Mouse (Mus musculus) gastrocnemius, postnatal 36 days (tissue): ENCODE data around the gene Apol7a. TPM values are rescaled to one million over a fixed set of nuclear protein-coding genes. Genes with fewer than 3 reads are reported as not detected.

Experiments
- DNase-seq, 2 experiments: peaks; one replicate each; pipeline ENCODE4 v3.0.0; 2022
- intact Hi-C: fragments of 180-260 bp; cut with DNase I; formaldehyde crosslinking; loops from one replicate; pipeline ENCODE4 v1.15.1; 2025
- total RNA-seq, 2 experiments: library from RNA; stranded (reverse); gene quantifications; 2 replicates each; pipeline ENCODE4 v1.2.3; 2021

The Apol7a gene
- total RNA-seq, 2 experiments from 2014 or later = 0.26 to 0.59 TPM

DNA sequence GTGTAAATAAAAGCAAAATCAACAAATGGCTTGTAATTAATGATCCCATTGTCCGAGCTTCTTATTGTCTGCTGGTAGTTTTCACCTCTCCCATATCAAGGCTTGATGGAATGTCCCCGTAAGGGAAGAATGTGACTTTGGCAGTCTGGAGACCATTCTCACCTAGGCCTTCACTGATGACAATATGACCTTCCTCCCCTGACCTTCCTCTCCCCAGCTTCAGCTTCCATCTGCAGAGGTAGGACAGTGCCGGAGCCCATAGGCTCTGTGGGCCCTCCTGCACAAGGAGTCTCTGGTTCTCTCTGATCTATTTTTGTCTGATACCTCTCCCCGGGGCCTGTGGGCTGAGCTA, 44.4 kb downstream of the Apol7a start:
- no peak for DNase-seq
- intact Hi-C loops = no loop called here

- intact Hi-C loops = no loop called here
- no peak for DNase-seq
Measured at GRCm38 (mm10) chr15:77353764-77354163, 45.1 kb downstream of the Apol7a start.

DNA sequence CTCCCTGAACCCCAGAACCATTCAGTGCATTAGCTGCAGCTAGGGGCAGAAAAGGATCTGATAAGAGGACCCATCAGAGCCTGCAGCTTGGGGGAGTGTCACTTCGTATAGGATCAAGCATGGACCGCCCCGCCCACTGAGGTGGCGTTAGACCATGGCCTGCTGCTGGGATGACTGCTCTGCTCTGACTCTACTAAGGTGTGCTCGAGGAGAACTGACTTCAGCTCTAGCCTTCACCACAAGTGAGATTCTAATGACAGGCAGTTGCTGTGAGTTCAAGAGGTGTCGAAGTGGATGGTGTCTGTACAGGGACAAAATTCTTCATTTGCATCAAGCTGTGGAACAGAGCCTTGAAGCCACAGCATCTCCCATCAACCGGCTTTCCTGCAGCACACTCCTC, 46.0 kb downstream of the Apol7a start:
- intact Hi-C loops = no loop called here
- no peak for DNase-seq

DNA sequence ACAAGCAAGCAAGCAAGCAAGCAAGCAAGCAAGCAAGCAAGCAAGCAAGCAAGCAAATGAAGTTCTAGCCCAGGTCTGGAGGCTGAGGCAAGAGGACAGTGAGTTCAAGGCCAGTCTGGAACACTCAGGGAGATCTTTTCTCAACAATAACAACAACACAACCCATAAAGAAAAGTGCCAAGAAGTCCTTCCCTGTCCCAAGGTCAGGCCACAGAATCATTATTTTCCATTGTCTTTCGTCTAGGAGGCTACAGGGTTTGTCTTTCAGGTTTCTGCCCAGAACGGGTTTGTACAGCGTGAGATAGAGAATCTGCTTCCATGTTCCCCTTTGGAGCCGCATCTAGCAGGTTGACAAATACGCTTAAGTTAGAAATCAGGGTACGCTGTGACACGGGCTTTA, 48.8 kb downstream of the Apol7a start:
- no peak for DNase-seq
- intact Hi-C loops = no loop called here

- DNase-seq = no peak
Measured at GRCm38 (mm10) chr15:77348146-77348545, 50.8 kb downstream of the Apol7a start.

DNA sequence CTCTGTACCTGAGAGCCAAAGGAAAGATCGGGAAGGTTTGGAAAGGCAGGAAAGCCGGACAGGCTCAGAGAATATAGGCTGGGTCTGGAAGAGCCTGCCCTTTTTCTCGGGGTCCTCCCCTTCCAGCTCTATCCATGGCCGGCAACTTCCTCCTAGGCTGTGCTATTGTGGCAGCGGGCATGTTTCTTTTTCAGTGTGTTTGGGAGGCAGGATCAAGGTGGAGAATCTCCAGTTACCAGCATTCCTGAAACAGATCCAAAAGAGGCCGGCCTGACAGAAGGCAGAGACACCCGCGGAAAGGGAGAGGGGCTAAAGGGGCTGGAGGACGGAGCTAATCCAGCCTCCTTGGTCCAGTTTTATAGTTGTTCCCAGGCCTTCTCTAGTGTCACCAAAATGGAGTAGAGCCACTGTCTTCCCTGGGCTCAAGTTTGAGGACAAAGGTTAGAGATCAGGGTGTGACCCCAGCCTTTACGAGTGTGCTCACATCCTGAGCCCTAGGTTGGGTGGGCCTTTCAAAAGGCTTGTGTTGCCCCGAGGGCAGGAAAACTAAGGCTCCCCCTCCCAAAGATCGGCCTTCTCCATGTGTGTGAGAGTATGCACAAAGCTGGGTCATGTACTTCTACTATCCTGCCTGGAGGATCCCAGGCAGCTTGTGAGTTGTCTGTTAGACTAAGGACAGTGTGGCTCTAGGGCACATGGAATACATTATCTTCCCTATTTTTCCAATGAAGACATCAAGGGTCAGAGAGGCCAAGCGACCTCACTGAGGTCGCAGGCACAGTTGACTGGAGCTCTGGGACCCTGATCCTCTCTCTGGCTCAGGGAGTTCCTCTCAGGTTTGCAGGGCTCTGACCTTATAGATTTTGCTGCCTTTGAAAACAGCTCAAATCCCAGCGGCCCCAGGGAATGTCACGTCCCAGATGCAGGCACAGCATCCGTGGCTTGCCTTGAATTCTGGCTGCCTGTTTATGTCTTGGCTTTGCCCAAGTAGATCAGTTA, 54.5 kb downstream of the Apol7a start:
- intact Hi-C loops = no loop called here
- no peak for DNase-seq

More at GRCm38 (mm10) chr15:77348146-77348545, 50.8 kb downstream of the Apol7a start:
- intact Hi-C loops = no loop called here

DNA sequence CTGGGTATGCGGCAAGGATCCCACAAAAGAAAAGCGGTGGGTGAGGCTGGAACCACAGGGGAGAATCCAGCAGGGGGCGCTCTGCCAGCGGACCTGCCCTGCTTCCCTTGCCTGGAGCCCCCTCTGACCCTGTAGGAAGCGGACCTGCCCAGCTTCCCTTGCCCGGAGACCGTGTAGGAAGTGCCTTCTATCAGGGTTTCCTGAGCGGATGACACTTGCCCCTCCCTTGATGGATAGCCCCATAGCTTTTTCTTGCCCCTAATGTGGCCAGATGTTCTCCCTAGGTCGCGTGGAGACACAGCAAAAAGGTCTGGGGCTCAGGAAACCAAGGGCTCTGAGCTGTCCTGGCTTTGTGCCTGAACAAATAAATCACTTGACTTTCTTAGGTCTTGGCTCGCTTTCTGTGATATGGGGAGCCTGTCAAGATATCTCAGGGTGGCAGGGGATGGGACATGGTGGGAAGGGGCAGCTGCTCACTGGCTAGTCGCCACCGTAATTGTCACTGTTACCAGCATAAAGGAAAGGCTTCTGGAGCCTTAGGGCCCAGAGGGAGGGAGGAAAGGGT, 55.3 kb downstream of the Apol7a start:
- DNase-seq = peak; percentile 74 to 79
- intact Hi-C loops = no loop called here

DNA sequence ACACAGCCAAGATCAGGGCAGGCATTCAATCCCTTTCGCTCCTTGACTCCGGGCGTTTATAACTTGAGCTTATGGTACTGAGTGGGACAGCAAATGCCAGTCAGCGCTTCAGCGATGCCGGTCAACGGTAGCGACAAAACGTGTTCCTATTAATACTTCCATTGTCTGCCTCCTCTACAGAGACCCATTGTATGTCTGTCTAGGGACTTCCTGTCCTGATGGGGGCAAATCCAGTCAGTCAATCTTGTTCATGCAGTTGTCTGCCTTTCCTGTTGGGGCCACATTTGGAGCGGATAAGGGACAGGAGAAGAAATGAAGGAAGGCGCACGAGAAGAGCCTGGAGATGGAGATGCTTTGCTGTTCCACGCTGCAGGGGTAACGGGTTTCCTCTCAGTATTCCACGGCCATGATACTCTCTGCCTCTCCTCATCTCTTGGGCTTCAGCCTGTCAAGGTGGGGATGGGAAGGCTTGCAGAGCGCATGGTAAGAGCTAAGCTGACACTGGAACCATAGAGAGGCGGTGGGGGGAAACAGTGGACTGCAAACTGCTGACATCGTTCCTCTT, 55.9 kb downstream of the Apol7a start:
- intact Hi-C loops = no loop called here
- no peak for DNase-seq

- intact Hi-C loops = no loop called here
- no peak for DNase-seq
Measured at GRCm38 (mm10) chr15:77342005-77342404, 56.9 kb downstream of the Apol7a start.

GRCm38 (mm10) chr15:77340581-77340980, 58.3 kb downstream of the Apol7a start:
- no peak for DNase-seq
- intact Hi-C loops = no loop called here

GRCm38 (mm10) chr15:77338924-77339429, 59.9 kb downstream of the Apol7a start:
- intact Hi-C loops = loop anchor here (2.0 to 10.0 kb wide), 3 partner anchors 30 to 364 kb away; no protein-coding TSS in a partner anchor
- no peak for DNase-seq

GRCm38 (mm10) chr15:77338451-77338850, 60.5 kb downstream of the Apol7a start:
- DNase-seq = no peak
- intact Hi-C loops = loop anchor here (2.0 to 10.0 kb wide), 3 partner anchors 30 to 364 kb away; no protein-coding TSS in a partner anchor

Other genes with a start within 250 kb of the Apol7a start
- 10 to 100 TPM; 44.2 to 63.3 TPM for gene Rbfox2, start 92.1 kb downstream of the Apol7a start, total RNA-seq
- gene Apol9a, start 12.0 kb upstream of the Apol7a start, total RNA-seq = under 1 TPM in 1 of 2 experiments, not detected in 1; 0.22 TPM
- 1 to 10 TPM; 1.2 to 4.7 TPM for gene Apol7b, start 48.4 kb upstream of the Apol7a start, total RNA-seq
- not detected for gene Apol10a, start 77.9 kb upstream of the Apol7a start, total RNA-seq
- not detected for gene Apol11a, start 109.2 kb upstream of the Apol7a start, total RNA-seq
- gene Apol7c, start 134.2 kb upstream of the Apol7a start, total RNA-seq = not detected
- gene 1700025B11Rik, start 162.8 kb upstream of the Apol7a start, total RNA-seq = not detected
- gene Apol10b, start 197.0 kb upstream of the Apol7a start, total RNA-seq = under 1 TPM; 0.17 to 0.61 TPM
- not detected for gene Gm36245, start 200.1 kb upstream of the Apol7a start, total RNA-seq
- gene Apol11b, start 244.2 kb upstream of the Apol7a start, total RNA-seq = not detected